Mouse (Mus musculus): ENCODE measurements at regions not wholly inside any gene's neighbourhood (a gene's known extent, or its start where the extent isn't known, plus 50 kb on each side); places are given as distances from the start of the nearest gene placed in this dataset.

DNA sequence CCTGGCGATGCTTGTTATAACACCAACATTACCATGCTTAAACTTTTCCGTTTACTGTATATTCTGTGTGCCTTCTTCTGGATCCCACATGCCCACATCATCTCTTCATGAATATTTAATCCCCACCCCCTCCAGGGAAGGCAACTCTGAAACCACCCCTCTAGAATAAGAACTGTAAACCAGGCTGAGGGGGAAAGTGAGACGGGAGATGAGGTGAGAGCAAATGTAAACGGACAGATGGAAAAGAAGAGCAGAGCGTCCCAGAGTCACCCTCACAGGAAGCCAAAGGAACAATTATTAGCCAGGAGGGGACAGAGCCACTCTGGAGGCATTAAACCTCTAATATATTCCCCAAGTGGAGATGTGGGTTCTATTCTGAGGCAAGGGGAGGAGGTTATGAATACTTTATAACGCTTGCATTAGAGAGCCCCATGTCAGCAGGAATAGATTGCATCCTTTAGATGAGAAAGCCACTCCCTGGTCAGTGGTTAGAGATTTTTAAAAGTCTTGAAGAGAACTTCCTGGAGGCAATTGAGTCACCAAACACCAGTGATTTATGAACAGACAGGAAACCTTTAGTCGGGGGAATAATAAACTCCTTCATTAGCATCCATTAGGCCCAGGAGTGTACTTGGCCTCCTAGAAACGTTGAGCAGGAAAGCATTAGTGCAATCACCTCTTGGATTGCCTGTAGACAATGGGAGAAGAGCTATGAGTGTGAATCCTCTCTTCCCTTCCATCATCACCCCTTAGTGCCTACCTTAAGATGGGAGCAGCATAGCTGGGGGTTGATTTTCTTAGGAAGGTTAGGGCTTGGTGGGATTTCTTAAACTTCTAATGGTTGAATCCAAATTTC, 220.1 kb downstream of the Elavl2 start:
- 83% methylated on average over 8 of the region's 8 CpGs for WGBS
- Histone ChIP-seq H3K4me3 (no peak overlapping the region), H3K36me3 (replicated peaks) (no peaks in the 10 kb centered on the region), H3K4me1 (no peaks in the 10 kb centered on the region), H3K27ac (no peak overlapping the region), H3K27me3 (ENCODE audit: poor library complexity, severe bottlenecking) (no peaks in the 10 kb centered on the region), H3K9me3 (no peaks in the 10 kb centered on the region)
- DNase-seq (ENCODE audit: extremely low spot score, low spot score): no peak

DNA sequence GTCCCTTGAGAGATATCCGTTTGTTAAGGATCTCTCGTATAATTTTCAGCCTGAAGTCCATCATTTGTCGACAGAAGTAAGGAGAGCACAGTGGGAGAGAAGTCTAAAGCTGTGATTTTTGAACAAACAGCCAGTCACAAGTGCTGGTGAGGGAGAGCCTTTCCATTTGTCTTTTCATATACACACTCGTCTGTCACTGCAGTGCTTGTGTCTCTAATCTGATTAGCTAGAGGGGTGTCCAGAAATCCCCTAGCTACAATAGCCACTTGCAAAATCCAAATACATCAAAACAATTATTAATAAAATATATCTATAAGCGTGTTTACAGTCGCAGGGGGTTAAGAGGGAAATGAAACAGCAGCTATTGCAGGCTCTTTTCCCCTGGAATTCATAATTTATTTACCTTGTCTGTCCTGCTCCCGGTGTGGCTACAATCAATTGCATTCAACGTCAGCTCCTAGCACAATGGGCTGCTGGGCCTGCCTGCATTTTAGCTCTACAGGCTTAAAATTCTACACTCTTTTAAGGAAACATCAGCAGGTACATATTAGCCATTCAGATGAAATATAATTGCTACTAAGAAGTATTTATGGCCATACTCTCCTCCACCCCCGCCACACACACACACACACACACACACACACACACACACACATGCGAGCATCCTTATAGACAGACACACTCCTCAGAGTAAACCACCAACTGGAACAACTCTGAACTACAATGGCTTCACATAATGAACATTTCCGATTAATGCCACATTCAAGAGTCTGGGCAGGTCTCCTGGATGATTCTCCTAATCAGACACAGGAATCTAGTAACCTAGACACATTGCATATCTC, 236.1 kb downstream of the Elavl2 start:
- DNase-seq (ENCODE audit: extremely low spot score, low spot score): no peak
- 79% methylated on average over 11 of the region's 11 CpGs for WGBS
- no peaks in the 10 kb centered on the region for H3K9me3 ChIP-seq
- H3K4me1 ChIP-seq: no peaks in the 10 kb centered on the region
- no peak overlapping the region for H3K4me3 ChIP-seq
- H3K27ac ChIP-seq: no peak overlapping the region
- no peaks in the 10 kb centered on the region for H3K27me3 ChIP-seq (ENCODE audit: poor library complexity, severe bottlenecking)
- no peaks in the 10 kb centered on the region for H3K36me3 ChIP-seq (replicated peaks)

DNA sequence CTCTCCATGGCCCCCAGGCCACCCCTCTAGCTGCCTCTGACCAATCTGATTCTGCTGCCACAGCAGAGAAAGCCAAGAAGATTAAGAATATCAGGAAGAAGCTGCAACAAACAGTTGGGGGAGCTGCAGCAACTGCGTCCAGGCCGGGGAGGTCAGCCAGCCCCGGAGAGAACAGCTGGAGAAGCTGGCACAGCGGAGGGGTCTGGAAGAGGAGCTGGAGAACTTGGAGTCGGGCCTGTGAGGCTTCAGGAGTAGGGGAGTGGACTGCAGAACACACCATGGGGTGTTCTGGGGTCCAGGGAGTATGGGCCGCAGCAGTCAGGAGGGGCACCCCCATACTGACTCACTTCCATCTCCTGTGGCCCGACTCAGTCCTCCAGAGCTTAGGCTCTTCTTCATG, 243.5 kb downstream of the Elavl2 start:
- peaks cover 11% of the 10 kb centered on the region for H3K4me1 ChIP-seq
- no peaks in the 10 kb centered on the region for H3K9me3 ChIP-seq
- WGBS: 76% methylated on average over 7 of the region's 7 CpGs
- H3K4me3 ChIP-seq: no peak overlapping the region
- no peak for DNase-seq (ENCODE audit: extremely low spot score, low spot score)
- H3K27ac ChIP-seq: no peak overlapping the region
- H3K27me3 ChIP-seq (ENCODE audit: poor library complexity, severe bottlenecking): no peaks in the 10 kb centered on the region
- H3K36me3 ChIP-seq (replicated peaks): no peaks in the 10 kb centered on the region

DNA sequence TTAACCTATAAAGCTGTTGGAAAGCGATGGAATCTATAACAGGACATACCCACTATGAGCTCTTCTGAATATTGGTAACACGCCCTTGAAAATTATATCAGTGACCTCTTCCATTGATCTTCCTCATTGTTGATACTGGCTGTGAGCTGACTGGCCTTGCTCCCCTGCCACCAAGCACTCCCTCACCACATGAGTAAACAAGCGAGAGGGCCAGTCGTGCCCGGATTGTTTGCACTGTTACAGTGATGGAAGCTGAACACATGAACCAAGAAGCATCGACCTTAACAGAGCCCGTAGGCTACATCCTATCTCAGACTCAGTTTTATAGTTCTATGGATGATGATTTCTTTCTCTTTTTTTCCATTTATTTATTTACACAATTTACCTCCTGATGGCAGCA, 255.9 kb downstream of the Elavl2 start:
- Histone ChIP-seq H3K4me3 (no peak overlapping the region), H3K36me3 (replicated peaks) (no peaks in the 10 kb centered on the region), H3K4me1 (no peaks in the 10 kb centered on the region), H3K27me3 (ENCODE audit: poor library complexity, severe bottlenecking) (no peaks in the 10 kb centered on the region), H3K9me3 (no peaks in the 10 kb centered on the region), H3K27ac (no peak overlapping the region)
- no peak for DNase-seq (ENCODE audit: extremely low spot score, low spot score)
- 91% methylated on average over 7 of the region's 7 CpGs for WGBS

DNA sequence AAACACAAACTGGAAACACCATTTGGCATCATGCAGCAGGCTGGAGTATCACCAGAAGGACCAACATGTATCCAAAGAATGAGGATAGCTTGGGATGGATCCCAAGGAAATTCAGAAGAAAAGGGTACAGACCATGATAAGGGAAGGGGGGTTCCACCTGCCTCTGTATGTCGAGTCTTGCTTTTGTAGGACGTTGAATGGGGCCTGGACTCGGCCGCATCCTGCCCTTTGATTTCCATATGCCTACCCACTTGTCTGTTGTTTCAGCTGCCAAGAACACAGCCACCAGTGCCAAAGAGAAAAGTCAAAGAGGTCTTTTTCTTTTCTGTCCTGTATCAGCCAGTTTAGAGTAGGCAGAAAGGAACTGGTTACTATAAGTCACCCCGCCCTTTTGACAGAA, 256.7 kb downstream of the Elavl2 start:
- Histone ChIP-seq H3K27me3 (ENCODE audit: poor library complexity, severe bottlenecking) (no peaks in the 10 kb centered on the region), H3K4me3 (no peak overlapping the region), H3K4me1 (no peaks in the 10 kb centered on the region), H3K27ac (no peak overlapping the region), H3K9me3 (no peaks in the 10 kb centered on the region), H3K36me3 (replicated peaks) (no peaks in the 10 kb centered on the region)
- no peak for DNase-seq (ENCODE audit: extremely low spot score, low spot score)
- 86% methylated on average over 5 of the region's 5 CpGs for WGBS

DNA sequence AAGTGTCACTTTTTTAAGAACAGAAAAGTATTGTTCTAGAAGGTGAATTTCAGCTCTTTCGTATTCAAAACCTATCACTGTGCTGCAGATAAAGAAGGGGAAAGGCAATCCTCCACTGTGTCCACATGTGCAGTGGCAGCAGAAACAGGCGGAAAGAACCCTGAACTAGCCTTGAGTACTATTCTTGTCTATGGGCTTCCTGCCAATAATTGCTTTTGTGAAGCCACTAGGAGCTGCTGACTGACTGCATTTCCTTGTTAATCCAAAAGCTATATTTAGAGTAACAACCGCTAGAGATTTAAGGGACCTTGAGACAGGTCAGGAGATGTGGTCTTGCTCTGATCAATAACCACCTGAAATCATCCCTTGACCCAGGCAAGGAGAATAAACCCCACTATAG, 265.3 kb downstream of the Elavl2 start:
- DNase-seq (ENCODE audit: extremely low spot score, low spot score): no peak
- WGBS: 91% methylated on average over 3 of the region's 3 CpGs

DNA sequence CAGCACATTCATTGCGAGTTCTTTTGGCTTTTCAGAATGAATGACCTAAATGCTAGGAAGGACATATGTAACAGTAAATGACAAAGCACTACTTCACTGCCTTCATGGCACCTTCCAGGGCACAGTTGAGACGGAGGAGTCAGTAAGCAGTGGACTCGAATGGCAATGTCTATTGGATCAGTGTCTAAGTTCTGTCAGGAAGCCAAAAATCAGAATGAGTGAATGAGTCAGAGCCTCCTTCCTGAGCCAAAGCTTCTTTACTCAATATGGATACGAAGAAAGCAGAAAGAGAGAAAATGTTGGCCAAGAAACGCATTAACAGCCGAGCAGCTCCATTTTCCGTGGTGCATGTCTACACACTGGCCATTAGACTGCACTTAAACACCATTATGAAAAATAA, 268.3 kb downstream of the Elavl2 start:
- Histone ChIP-seq H3K9me3 (no peaks in the 10 kb centered on the region), H3K27ac (no peak overlapping the region), H3K4me1 (no peaks in the 10 kb centered on the region), H3K36me3 (replicated peaks) (no peaks in the 10 kb centered on the region), H3K4me3 (no peak overlapping the region), H3K27me3 (ENCODE audit: poor library complexity, severe bottlenecking) (no peaks in the 10 kb centered on the region)
- WGBS: 96% methylated on average over 7 of the region's 7 CpGs
- DNase-seq (ENCODE audit: extremely low spot score, low spot score): no peak

More for the DNA sequence above, 265.3 kb downstream of the Elavl2 start:
- H3K4me3 ChIP-seq: no peak overlapping the region
- H3K27me3 ChIP-seq (ENCODE audit: poor library complexity, severe bottlenecking): no peaks in the 10 kb centered on the region
- no peak overlapping the region for H3K27ac ChIP-seq
- no peaks in the 10 kb centered on the region for H3K4me1 ChIP-seq
- no peaks in the 10 kb centered on the region for H3K36me3 ChIP-seq (replicated peaks)
- H3K9me3 ChIP-seq: no peaks in the 10 kb centered on the region

DNA sequence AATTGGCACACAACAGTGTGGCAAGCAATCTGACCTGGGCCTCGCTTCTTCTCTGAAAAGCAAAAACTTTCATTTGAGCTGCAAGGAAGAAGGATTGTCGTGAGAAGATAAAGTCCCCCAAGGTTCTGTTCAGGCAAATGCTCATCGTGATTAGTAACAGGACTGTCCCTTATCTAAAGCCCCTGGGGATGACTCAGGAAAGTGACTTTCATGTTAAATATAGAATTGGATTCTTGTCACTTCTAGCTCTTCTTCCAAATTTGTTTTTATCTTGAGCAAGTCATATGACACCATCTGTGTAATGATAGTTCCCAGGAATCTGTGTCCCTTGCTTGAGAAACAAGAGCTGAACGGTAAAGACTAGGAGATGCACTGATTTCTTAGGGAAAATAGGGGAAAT, 280.3 kb downstream of the Elavl2 start:
- H3K36me3 ChIP-seq (replicated peaks): no peaks in the 10 kb centered on the region
- H3K9me3 ChIP-seq: no peaks in the 10 kb centered on the region
- 86% methylated on average over 4 of the region's 4 CpGs for WGBS
- H3K27me3 ChIP-seq (ENCODE audit: poor library complexity, severe bottlenecking): no peaks in the 10 kb centered on the region
- no peak overlapping the region for H3K27ac ChIP-seq
- no peak overlapping the region for H3K4me3 ChIP-seq
- no peak for DNase-seq (ENCODE audit: extremely low spot score, low spot score)
- H3K4me1 ChIP-seq: no peaks in the 10 kb centered on the region

DNA sequence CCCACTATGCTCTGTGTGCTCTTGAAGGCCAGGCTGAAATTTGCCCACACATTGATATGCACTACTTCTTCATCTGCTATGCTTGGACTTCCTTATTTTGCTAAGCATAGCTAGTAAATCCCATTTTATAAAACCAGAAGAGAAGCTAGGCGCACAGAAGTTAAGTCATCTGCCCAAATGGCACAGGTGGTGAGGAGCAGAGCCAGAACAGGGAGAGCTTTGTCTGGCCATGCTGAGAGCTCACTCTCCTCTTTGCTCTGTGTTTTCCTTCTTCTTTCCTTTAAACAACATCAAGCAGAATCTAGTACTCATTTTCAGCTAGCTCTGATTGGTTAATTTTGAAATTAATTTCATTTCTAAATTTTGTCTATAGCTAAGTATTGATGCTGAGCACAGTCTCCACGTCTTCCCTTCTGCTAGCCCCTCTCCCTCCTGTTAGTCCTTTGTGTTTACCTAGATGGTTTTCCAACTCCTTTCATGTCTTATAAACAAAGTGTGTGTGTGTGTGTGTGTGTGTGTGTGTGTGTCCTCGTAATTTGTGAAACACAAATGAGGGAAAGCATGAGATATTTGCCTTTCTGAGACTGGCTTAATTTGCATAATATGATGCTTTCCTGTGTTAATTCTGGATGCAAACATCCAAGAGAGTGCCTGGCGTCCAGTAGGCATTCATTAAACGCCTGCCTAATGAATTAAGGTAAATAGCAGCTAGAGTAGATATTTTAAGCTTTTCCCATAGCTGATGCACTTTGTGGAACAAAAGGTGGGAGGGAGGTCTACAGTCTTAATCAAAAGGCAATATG, 283.6 kb downstream of the Elavl2 start:
- Histone ChIP-seq H3K4me3 (no peak overlapping the region), H3K36me3 (replicated peaks) (no peaks in the 10 kb centered on the region), H3K9me3 (no peaks in the 10 kb centered on the region), H3K4me1 (no peaks in the 10 kb centered on the region), H3K27me3 (ENCODE audit: poor library complexity, severe bottlenecking) (no peaks in the 10 kb centered on the region), H3K27ac (no peak overlapping the region)
- DNase-seq (ENCODE audit: extremely low spot score, low spot score): no peak
- 87% methylated on average over 5 of the region's 5 CpGs for WGBS

DNA sequence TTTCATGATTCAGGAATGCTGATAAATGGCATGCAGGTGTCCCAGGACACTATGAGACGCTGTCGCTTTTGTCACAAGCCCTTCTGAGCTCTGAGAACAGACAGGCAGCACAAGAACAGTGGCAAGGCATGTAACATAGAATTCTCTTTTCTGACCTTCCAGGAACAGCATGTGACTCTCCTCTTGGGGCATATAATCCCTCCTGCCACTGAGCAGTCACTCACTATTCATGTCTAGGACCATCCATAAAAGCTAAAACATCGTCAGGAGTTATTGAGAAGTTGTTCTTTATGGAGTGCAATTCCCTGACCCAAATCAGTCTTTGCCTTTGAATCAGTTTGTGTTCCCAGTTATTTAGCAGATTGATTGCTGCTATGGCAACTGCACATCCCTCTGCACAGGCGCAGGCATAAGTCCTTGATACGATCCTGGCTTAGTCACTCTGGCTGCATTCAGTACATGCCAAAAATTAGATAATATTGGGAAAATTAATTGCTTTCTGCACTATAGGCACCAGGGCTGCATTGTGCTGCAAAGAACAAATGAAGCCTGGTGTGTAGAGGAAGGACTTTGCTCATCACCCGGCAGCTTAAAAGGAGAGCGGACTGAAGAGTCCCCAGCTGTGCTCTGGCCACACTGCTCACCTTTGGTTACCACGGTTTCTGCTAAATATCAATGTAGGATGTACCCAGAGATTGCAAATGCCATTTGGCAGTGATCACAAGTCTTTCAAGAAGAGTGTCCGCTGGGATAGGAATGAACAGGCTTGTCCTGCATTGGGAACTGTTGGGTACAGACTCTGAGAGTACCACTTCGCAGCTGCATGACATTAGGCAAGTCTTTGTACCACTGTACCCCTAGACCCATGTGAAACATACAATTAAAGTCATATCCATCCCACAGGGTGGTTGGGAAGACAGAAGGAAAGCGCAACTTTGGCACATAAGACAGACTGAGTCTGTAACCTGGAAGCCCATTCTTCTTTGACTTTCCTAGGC, 288.6 kb downstream of the Elavl2 start:
- 89% methylated on average over 11 of the region's 11 CpGs for WGBS
- H3K4me3 ChIP-seq: no peak overlapping the region
- no peaks in the 10 kb centered on the region for H3K27me3 ChIP-seq (ENCODE audit: poor library complexity, severe bottlenecking)
- DNase-seq (ENCODE audit: extremely low spot score, low spot score): no peak
- H3K9me3 ChIP-seq: no peaks in the 10 kb centered on the region
- H3K27ac ChIP-seq: no peak overlapping the region
- H3K4me1 ChIP-seq: 0 out of 2 replicates have a peak, but pooled peaks cover 4% of the 10 kb centered on the region
- H3K36me3 ChIP-seq (replicated peaks): no peaks in the 10 kb centered on the region

DNA sequence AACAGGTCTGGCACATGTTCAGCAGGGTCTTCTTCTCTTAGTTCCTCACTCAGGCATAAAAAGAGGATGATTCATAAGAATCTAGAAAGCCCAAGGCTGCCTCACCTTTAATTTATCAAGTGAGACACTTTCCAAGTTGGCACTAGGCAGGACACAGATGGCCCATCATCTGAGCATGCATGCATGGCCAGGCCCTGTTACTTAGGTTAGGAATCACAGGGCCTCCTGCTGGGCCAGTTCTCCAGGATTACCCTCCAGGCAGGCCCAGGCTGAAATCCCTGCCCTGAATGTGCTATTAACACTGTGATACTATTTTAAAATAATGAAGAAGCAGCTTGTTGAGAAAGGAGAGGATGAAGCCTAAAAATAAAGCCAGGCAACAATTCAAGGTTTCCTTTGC, 304.5 kb downstream of the Elavl2 start:
- no peaks in the 10 kb centered on the region for H3K9me3 ChIP-seq

DNA sequence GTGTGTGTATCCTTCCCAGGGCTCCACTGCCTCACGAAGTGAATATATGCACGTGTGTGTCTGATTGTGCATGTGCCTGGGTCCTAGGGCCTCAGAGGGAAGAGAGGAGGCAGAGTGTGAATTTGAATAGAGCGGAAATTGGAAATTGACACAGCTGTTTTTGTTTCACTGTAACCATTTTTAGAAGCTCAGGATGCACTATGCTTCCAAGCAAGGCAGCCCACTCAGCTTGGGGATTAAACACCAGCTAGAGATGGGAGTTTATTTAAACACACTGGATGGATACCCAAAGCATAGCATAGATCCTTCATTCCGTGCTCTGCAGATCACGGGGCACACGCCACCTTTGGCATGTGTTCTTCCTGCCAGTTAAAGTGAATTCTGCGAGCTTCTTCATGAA, 306.2 kb downstream of the Elavl2 start:
- H3K4me1 ChIP-seq: no peaks in the 10 kb centered on the region
- no peaks in the 10 kb centered on the region for H3K36me3 ChIP-seq (replicated peaks)
- H3K9me3 ChIP-seq: no peaks in the 10 kb centered on the region
- WGBS: 93% methylated on average over 7 of the region's 7 CpGs
- no peak for DNase-seq (ENCODE audit: extremely low spot score, low spot score)
- no peak overlapping the region for H3K27ac ChIP-seq
- no peaks in the 10 kb centered on the region for H3K27me3 ChIP-seq (ENCODE audit: poor library complexity, severe bottlenecking)
- no peak overlapping the region for H3K4me3 ChIP-seq

More for the DNA sequence above, 304.5 kb downstream of the Elavl2 start:
- no peaks in the 10 kb centered on the region for H3K4me1 ChIP-seq
- H3K27me3 ChIP-seq (ENCODE audit: poor library complexity, severe bottlenecking): no peaks in the 10 kb centered on the region
- no peak overlapping the region for H3K4me3 ChIP-seq
- H3K27ac ChIP-seq: no peak overlapping the region
- no peak for DNase-seq (ENCODE audit: extremely low spot score, low spot score)
- H3K36me3 ChIP-seq (replicated peaks): no peaks in the 10 kb centered on the region

All from forebrain, embryonic 10.5 days (tissue).